Mouse (Mus musculus): Measurements from ENCODE around the gene Pmpca.

- no peak for TF ChIP-seq CTCF (conservative IDR thresholded peaks at IDR 0.05; ENCODE audit: low read length)
- no peak for TF ChIP-seq POU5F1 (IDR thresholded peaks at IDR 0.05; ENCODE audit: borderline replicate concordance, low read length)
These were observed 52.1 kb downstream of the Pmpca start for GRCm38 (mm10) chr2:26441261-26441660.
